Mouse (Mus musculus): ENCODE data around the gene Tmem240.
"Not testable (repeated sequence)": the region's sequence is repeated elsewhere in the genome, so short reads cannot be mapped to it uniquely, and the experiment has no call there.

Tmem240 gene

DNA sequence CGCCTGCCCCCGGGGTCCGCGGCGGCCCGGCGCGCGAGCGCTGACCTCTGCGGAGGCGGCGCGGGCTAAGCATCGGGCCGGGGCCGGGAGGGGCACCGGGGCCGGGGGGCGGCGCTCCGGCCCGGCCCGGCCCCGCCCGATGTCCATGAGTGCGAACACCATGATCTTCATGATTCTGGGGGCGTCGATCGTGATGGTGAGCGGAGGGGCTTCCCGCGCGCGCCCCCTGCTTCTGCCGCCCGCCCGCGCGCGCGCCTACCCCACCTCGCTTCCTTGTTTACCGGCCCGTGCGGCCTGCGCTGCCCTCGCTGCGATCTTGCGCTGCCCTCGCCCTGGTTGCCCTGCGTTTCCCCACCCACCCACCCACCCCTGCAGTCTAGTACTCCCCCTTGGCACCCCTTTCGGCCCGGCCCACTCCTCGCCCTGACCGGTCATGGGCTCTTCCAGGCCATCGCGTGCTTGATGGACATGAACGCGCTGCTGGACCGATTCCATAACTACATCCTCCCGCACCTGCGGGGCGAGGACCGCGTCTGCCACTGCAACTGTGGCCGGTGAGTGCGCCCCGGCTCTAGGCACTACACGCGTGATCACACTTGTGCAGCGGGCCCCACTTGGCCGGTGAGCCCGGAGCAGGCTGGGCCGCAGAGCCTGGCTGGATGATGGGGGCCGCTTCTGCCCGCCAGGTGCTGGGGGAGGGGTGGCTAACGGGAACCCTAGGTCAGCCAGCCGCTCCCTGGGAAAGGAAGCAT is 527 bp downstream of the Tmem240 start:
- DNase-seq (ENCODE audit: low read depth, low spot score): peak; percentile 59

DNA sequence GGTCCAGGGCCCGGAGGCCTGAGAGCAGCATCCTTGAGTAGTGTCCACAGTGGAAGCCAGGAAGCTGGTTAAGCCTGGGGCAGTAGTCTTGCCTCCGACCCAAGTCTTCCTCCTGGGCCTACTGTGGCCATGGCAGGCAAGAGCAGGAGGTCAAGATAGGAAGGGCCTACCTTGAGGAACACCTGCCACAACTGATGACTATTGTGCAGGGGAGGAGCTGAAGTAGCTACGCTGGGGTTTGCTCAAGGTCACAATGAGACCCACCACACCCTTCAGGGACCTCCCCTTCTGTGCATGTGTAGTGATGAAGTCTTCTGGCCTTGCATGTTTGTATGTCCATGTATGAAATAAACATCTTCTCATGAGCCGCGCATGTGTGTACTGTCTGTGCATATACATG is 1.2 kb downstream of the Tmem240 start:
- DNase-seq (ENCODE audit: low read depth, low spot score): no peak

DNA sequence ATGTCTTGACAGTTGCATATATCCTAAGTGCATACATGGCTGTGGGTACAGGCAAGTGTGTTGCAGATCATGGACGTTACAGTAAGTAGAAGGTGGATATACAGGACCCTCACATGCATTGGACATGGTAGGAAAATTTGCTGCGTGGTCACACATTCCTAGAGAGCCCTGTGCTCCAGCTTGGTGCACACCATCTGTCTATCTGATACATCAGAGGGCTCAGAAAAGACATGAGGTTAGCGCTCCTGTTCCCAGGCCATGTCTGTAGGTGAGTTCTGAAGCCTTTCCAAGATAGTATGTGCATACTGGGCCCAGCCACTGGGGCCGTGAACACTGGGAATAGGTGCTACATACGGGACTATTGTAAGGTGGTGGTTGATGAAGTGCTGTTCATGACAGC is 1.8 kb downstream of the Tmem240 start:
- no peak for DNase-seq (ENCODE audit: low read depth, low spot score)

DNA sequence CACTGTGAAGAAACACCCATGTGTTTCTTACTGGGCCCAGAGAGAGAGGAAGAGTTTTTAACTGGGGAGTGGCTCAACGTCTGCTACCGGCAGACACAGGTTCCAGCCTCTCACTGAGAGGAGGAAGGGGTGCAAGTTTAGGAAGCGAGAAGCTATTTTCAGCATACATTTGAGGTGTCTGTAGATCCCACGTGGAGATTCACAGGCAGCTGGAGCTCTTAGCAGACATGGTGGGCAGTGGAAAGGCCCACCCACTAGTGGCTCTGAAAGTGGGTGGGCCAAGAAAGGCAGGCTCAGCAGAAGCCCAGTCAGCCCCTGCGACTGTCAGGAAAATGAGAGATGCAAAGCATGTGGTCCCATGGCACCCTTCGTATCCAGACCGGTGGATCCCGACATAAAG is 3.7 kb downstream of the Tmem240 start:
- no peak for DNase-seq (ENCODE audit: low read depth, low spot score)

DNA sequence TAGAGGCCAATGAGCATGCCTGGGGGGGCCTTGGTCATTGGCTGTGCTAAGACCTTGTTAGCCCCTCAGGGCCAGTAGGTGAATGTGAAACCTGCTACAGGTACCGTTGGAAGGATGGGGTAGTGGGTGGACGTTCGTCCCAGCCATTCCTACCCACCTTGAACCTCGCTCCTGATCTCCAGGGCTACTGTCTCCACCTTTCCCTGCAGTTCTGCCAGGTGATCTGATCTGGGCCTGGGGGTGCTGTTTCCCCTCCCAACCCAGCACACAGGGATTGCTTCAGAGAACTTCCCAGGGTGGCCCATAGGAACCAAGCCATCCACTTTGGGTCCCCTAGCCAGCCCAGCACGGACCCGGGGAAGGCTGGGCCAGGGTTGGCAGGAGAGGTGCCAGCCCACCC is 4.6 kb downstream of the Tmem240 start:
- DNase-seq (ENCODE audit: low read depth, low spot score): no peak

DNA sequence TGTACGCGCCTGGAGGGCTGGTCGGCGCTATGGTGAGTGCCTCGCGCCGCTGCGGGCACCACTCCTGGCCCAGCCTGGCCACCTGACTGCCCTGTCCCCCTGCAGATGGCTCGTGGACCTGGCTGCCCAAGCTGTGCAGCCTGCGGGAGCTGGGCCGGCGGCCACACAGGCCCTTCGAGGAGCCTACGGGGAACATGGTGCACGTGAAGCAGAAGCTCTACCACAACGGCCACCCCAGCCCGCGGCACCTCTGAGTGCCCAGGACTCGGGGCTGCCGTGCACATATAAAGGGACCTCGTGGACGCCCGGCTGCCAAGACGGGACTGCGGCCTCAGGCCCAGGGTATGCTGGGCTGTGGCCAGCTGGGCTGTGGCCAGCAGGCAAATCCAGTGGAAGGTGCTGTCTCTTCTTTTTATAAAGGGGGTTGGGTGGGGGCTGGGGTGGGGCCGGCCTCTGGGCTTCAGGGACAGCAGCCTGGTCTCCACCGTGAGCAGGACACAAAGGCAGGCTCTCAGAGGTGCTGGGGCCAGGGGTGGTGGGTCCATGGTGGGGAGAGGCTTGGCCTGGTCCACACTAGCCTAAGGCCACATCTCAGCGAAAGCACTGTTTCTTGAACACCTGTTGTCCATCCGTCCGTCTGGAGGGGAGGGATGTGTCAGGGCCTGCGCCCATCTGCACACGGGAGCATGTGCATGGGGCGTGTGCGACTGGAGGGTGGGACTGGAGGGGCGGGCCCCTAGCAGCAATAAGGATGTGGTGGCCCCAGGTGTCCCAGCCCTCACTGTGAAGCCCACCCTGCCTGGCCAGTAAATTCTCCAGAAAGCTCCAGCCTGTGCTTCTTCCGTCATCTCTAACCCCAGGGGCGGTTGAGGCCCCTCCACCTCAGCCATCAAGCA is 5.4 kb downstream of the Tmem240 start:
- DNase-seq (ENCODE audit: low read depth, low spot score): no peak

DNA sequence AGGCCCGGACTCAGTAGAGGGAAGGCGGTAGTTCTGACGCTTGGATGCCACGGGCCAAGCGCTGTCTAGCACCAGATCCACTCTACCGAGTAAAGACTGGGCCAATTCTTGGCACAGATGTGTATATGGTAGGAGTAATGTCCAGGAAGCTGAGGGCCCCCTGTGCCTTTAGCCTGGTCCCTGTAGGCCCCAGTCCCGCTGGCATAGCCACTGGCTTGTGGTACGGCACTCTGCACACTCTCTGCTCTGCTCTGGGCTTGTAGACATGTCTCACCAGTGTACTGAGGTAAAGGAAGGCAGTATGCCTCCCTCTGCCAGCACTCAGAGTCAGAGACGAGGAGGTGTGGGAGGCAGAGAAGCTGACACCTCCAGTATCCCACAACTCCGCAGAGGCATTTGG is 6.1 kb downstream of the Tmem240 start:
- DNase-seq (ENCODE audit: low read depth, low spot score): not testable (repeated sequence)

DNA sequence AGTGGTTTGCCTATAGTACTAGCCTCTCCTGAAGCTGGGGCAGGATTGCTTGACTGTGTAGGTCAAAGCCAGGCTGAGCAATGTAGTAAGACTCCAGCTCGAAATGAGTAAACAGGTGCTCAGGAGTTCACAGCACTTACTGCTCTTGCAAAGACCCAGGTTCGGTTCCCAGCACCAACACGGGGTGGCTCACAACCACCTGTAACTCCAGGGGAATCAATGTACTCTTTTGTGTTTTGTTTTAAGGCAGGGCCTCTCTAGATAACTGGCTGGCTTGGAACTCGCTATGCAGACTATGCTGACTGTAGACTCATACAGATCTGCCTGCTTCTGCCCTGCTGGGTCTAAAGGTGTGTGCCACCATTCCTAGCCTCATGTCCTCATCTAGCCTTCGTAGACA is 8.1 kb downstream of the Tmem240 start:
- no peak for DNase-seq (ENCODE audit: low read depth, low spot score)

DNA sequence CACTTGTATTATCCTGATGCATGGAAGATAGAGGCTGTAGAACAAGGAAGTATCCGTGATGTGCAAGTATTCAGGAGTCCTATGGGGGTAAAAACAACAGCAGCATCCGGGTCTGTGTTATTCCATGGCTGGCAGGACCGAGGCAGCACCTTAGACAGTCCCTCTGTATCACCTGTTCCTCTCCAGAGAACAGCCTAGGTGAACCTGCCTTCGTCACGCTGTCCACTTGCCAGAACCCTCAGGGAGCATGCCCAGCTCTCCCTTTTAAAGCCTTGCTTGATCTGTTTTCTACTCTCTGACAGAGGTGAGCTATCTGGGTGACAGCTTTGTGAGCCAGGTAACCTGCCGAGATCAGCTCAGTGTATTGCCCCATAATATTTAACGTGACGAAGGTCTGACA is 9.9 kb downstream of the Tmem240 start:
- DNase-seq (ENCODE audit: low read depth, low spot score): no peak

DNA sequence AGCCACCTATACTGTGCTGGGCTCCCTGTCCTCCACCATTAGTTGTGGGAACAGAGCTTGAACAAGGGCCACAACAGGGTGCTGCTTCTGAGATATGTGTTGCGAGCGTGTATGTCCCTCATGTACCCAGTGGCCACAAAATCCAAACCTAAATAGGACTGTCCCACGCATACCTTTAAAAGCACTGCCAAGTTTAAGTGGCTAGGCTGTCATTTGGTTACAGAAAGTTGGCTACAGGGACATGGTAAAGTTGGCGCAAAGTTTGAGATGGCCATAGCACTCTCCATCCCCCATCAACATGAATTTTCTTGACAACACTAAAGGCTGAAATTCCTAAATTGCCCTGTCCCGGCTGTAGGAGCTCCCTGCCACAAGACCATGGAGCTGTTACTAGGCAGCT is 10.5 kb downstream of the Tmem240 start:
- no peak for DNase-seq (ENCODE audit: low read depth, low spot score)

DNA sequence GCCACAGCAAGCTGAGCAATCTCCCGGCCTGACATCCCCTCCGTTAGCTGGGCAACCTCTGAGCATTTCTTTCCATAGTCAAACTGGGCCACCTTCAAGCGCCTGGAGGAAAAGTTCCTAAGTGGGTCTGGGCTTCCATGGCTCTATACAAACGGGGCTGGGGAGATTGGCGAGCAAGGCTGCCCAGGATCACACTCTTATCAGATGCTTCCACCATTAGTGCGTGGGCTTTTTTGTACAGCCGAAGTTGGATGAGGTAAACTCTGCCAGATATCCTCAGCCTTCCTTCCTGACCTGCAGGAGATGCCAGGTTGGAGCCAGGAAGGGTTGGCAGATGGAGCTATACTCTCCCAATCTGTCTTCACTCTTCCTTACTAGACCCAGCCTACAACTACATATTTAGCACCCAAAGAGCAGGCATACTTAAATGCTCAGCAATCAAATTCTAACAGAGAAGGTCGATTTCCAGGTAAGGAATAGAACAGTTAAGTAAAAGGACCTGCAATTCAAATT is 11.5 kb downstream of the Tmem240 start:
- no peak for DNase-seq (ENCODE audit: low read depth, low spot score)

DNA sequence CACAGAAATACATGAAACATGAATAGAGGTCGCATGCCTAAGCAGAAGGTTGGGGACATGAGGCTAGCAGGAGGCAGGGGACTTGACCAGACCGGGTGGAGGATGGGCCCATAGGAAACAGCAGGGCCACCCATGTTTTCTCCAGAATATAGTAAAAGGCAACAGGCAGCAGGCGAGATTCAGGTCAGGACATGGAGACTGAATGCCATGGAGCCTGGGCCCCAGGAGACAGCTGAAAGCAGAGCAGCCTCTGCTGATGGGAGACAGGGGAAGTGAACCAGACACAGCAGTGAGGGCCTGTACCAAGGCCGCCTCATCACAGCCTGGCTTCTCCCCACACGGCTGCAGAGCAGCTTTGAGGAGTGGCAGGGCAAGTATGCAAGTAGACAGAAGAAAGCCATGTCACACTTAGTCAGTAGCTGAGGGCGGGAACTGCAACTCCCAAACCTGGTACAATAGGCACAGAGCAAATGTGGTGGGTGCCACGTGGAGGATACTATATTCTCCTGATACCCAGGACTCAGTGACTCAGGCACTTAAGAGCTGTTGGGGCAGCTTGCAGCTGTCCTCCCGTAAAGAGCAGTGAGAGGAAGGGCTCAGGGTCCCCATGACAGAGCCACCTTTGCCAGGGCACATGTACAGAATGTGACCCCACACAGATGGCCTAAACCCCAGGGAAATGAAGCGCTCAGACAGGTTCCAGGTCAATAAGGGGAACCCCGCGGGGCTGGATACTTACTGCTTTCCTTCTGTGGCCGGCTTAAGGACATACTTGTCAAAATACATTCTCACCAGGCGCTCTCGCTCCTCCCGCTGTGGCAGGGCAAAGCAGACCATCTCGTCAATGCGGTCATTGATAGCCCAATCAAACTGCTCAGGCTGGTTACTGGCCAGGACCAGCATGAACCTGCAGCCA is 12.2 kb downstream of the Tmem240 start:
- DNase-seq (ENCODE audit: low read depth, low spot score): no peak

DNA sequence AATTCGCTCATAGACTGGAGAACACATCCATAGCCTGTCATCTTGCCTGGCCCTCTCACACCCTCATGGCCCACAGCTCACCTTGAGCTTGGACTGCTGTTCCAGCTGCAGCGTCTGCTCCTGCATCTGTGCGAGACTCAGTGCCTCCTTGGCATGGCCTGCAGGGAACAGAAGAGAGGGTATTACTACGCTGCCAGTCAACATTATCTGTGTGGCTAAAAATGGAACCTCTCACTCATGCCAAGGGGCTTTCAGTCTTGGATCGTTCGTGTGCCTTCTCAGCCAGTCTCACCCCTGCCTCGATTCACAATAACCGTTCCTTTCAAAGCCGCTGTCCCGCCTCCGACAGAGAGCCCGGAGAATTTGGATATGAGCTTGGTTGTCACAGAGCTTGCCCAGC is 22.4 kb downstream of the Tmem240 start:
- DNase-seq (ENCODE audit: low read depth, low spot score): no peak

DNA sequence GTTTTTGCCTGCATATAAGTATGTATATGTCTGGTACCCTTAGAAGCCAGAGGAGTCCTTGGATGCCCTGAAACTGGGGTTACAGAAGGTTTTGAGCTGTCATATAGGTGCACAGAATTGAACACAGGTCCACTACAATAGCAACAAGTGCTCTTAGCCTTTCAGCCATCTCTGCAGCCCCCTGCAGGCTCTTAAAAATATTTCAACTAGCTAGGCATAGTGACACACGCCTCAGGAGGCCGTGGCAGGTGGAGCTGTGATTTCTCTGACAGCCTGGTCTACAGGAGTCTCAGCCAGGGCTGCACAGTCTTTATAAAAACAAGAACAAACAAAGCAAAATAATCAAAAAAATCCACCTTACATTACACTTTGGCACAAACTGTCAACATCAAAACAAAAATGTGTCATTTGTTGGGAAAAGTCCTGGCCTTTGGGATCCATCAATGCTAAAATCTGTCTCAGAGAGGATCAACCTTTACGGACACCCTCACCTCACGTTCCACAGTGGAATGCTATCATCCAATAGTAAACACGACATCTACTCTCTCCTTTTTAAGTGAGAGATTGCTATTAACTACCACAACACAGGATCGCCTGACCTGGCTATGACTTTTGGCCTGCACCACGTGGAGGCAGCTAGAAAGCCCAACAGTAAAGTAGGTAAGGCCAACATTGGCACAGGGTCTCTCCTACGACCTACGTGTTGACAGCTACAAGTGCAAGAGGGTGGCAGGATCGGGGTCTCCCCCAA is 25.4 kb downstream of the Tmem240 start:
- peak; percentile 74 for DNase-seq (ENCODE audit: low read depth, low spot score)

DNA sequence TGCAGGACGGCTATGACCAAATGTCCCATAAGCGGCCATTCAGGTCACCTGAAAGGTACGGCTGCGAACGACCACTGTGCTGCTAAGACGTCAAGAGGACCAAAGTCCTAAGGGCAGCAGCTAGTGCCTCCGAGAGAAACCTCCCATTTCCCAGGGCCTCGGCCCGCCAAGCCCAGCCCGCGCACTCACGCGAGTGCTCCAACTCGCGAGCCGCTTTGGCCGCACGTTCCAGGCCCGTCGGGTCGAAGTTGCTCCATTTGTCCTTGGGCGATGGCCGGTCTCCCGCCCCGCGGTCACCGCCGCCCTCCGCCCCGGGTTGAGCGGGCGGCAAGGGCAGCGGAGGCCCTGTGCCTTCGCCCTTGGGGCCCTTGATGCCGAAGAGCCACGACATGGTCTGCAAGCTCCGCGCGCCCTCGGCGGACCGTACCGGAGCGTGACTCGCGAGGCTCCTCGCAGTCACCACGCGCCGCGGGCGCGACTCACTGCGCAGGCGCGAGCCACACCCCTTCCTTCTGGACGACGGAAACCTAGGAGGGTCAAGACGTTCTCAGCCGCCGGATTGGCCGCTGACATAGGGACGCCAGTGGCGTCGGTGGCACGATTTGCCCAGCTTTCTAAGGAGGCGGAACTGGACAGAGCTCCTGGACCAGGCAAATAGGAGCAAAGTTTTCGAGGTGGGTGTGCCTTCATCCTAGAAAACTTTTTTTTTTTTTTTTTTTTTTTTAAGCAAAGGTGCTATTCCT is 26.2 kb downstream of the Tmem240 start, which contains the start of gene Atad3a:
TSS of gene Atad3a (minus strand) at position 481 of the 743 bp plus-strand sequence.
- DNase-seq (ENCODE audit: low read depth, low spot score): peak; percentile 98

DNA sequence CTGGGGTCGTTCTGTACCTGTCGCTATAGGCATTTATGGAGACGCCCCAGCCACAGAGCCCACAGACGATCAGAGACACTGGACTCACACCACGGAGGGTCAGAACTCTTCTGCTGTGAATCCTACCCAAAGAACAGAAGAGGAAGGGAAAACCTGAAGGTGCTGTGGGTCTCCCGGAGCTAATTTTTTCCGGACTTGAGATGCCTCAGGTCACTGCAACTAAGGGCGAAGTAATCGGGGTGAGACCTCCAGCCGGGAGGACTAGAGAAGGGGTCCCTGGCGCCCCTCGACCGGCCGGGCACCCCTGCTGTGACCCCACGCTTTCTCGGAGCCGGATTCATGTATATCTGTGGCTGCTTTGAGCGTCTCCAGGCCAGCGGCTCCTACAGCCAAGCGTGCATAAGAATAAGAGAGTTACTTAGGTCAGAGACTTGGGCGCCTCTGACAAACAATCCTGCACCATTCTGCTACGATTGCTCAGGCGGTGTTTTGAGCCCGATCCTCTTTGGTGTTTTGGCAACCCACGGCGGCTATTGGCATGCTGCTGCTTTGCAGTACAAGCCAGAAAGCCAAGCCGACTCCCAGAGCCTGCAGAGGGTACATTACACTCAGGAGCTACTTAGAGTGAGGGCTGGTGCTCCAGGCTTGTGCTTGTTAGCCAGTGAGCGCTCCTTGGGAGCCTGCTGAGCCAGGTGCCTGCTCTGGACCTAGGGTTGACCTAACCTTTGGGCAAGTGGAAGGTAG is 26.9 kb downstream of the Tmem240 start:
- DNase-seq (ENCODE audit: low read depth, low spot score): peak; percentile 32

DNA sequence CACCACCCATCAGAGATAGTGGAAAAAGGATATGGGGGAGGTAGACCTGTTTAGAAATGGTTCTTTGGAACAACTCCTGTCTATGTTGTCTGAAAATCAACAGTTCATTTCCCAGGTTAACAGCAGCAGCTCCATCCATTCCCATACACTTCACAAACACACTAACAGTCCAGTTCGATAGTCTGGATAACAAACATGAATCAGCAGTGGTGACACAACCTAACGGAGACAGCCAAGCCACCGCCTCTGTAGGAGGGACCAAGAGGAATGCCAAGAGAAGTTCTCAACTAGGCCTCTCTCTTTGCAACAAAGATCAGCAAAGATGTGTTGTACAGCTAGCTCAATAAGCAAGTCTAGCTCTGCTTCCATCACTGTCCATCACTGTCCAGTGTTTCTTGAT is 27.8 kb downstream of the Tmem240 start:
- peak; percentile 24 for DNase-seq (ENCODE audit: low read depth, low spot score)

DNA sequence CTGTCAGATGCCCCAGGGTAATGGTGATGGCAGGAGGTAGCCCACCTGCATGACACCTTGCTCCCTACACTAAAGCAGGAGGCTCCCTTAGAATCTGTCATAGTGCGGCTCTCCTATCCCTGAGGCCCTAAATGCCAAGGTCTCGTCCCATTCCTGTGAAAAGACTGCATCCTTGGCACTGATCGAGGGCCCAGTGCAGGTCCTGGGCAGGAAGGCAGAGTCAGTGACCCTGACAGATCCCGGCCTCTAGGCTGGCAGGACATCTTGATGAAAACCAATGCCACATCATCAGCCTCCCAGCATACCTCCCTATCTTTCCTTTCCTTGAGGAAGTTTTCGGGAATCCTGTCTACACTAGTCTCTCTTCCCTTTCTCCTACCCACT is 34.9 kb downstream of the Tmem240 start:
- no peak for DNase-seq (ENCODE audit: low read depth, low spot score)

DNA sequence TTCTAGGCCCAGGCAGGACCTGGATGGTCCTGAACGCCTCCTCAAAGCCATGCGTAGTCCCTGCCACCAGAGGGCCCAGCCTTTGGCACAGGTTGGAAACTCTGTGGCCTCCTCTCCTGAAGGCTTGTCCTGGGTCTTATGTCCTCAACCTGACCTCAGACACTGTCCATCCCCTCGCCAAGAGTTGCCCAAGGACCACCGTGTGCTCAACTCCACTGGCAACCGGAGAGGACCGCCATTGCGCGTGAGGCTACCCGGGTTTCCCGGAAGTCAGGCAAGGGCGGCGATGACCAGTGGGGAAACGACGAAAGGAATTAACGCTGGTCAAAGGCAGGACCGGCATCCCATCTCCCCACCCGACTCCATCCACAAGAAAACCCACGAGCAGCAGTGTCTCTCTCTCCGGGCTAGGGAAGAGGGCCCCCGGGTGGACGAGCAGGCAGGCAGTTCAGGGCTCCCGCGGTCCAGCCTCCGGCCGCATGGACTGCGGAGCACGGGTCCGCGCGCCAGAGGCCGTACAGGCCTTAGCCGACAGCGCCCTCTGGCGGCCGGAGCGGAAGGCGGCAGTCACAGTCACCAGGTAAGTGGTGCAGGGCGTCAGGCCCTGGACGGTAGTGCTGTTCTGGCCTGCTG is 35.4 kb downstream of the Tmem240 start:
- peak; percentile 87 for DNase-seq (ENCODE audit: low read depth, low spot score)

All from 3T3-L1 (cell line).